Mouse (Mus musculus) heart, embryonic 14.5 days (tissue): ENCODE data around the gene Inka1. TPM values are rescaled to one million over a fixed set of nuclear protein-coding genes. Genes with fewer than 3 reads are reported as not detected.

ENCODE experiments used
- ATAC-seq: fragments of 200-750 bp; cut with Nextera tagmentation; 2 replicates; pipeline ENCODE4 v1.8.0; 2017; ENCODE audit warnings: low read depth, moderate TSS enrichment; ENCODE audit not compliant: insufficient number of reproducible peaks, insufficient read depth, low FRiP score
- H3K27ac ChIP-seq, 2 experiments: fragments of 200-500 bp in 1 of 2; fragments of 300-500 bp in 1 of 2; sonication (generic) in 1 of 2; replicated peaks in 1 of 2; 2 replicates each; pipeline ENCODE4 v1.5.1; 2012 to 2014; ENCODE audit warnings: low read depth in 2 of 2, low read length in 2 of 2, control low read depth in 1 of 2, mild to moderate bottlenecking in 1 of 2, mixed read lengths in 1 of 2; ENCODE audit not compliant: control insufficient read depth in 1 of 2, insufficient read depth in 1 of 2
- H3K27me3 ChIP-seq: fragments of 300-500 bp; sonication (generic); 2 replicates; pipeline ENCODE4 v1.6.1; 2014; ENCODE audit warnings: mild to moderate bottlenecking, low read length, control low read depth; ENCODE audit not compliant: control insufficient read depth, insufficient read depth
- H3K36me3 ChIP-seq: fragments of 300-500 bp; sonication (generic); 2 replicates; pipeline ENCODE4 v1.6.1; 2014; ENCODE audit warnings: mild to moderate bottlenecking, control low read depth, low read length, mixed read lengths; ENCODE audit not compliant: control insufficient read depth, insufficient read depth
- H3K4me1 ChIP-seq, 2 experiments: fragments of 200-500 bp in 1 of 2; fragments of 300-500 bp in 1 of 2; sonication (generic) in 1 of 2; 2 replicates each; pipeline ENCODE4 v1.6.1; 2012 to 2014; ENCODE audit warnings: low read length in 2 of 2, control low read depth in 1 of 2, mixed read lengths in 1 of 2; ENCODE audit not compliant: control insufficient read depth in 2 of 2, insufficient read depth in 2 of 2
- H3K4me2 ChIP-seq: fragments of 300-500 bp; sonication (generic); 2 replicates; pipeline ENCODE4 v1.6.1; 2014; ENCODE audit warnings: mild to moderate bottlenecking, low read length
- H3K4me3 ChIP-seq, 2 experiments: fragments of 200-500 bp in 1 of 2; fragments of 300-500 bp in 1 of 2; sonication (generic) in 1 of 2; 2 replicates each; pipeline ENCODE4 v1.5.1; 2012 to 2014; ENCODE audit warnings: low read length in 2 of 2, mild to moderate bottlenecking in 2 of 2, control low read depth in 1 of 2, low read depth in 1 of 2, moderate library complexity in 1 of 2; ENCODE audit not compliant: control insufficient read depth in 1 of 2, insufficient read depth in 1 of 2
- H3K9ac ChIP-seq: fragments of 300-500 bp; sonication (generic); 2 replicates; pipeline ENCODE4 v1.6.1; 2014; ENCODE audit warnings: mild to moderate bottlenecking, low read length
- H3K9me3 ChIP-seq: fragments of 300-500 bp; sonication (generic); 2 replicates; pipeline ENCODE4 v1.6.1; 2016; ENCODE audit warnings: low read length, control low read depth; ENCODE audit not compliant: control insufficient read depth
- WGBS: fragments of 180-500 bp; shearing (Covaris S2); extraction: QIAGEN DNeasy Blood & Tissue Kit; methylation state at CpG from one replicate; pipeline ENCODE4 v1.1.7; 2014; 5-methylcytosine and 5-hydroxymethylcytosine counted together
- polyA plus RNA-seq: library from polyadenylated mRNA; unstranded; fragments of >200 nt; fragmentation: Nextera tagmentation; extraction: Ambion mirVana; gene quantifications from 2 replicates; pipeline ENCODE4 v1.2.1, GENCODE M21; 2014

The Inka1 gene
- polyA plus RNA-seq, 1 experiment from 2014 or later: 49.2 TPM

DNA sequence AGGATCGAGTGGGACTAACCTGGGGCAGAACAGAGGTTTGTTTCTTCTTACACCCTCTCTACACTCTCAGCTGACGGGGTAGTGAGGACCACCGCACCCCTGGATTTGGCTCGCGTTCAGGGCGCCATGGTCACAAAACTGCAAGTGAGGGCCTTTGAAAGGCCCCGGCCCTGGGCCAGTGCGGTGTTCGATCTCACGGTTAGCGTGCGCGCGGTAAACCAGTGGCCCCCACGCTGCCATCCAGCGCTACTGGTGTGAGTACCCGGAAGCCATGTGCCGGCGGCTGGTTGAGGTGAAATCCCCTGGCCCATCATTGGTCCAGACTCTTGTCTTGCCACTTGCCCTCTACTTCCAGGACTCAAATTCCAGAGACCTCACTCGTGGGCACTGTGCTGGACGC is 9.8 kb upstream of the Inka1 start:
- H3K4me1 ChIP-seq: peaks cover 4 to 12% of the 10 kb centered on the region in 2 experiments; a peak in 2 of 4 replicates
- ATAC-seq: no peak
- H3K9ac ChIP-seq: no peak overlapping the region
- no peaks in the 10 kb centered on the region for H3K36me3 ChIP-seq
- no peak overlapping the region for H3K4me2 ChIP-seq
- H3K9me3 ChIP-seq: no peaks in the 10 kb centered on the region
- WGBS: 91% methylated on average over 21 of the region's 21 CpGs
- H3K27me3 ChIP-seq: no peaks in the 10 kb centered on the region
- H3K27ac ChIP-seq: no peak overlapping the region
- no peak overlapping the region for H3K4me3 ChIP-seq

- H3K4me1 ChIP-seq: peaks cover 4 to 12% of the 10 kb centered on the region in 2 experiments; a peak in 2 of 4 replicates
- H3K4me3 ChIP-seq: no peak overlapping the region
- H3K9me3 ChIP-seq: no peaks in the 10 kb centered on the region
- WGBS: 29% methylated on average over 2 of the region's 2 CpGs
- no peaks in the 10 kb centered on the region for H3K36me3 ChIP-seq
- no peak for ATAC-seq
- H3K27ac ChIP-seq: no peak overlapping the region
- peak overlapping the region; percentile 38; the same call in 1 of the 2 replicates for H3K9ac ChIP-seq
- H3K4me2 ChIP-seq: no peak overlapping the region
- no peaks in the 10 kb centered on the region for H3K27me3 ChIP-seq
Measured at GRCm38 (mm10) chr9:107994464-107994863, 8.8 kb upstream of the Inka1 start.

- 87% methylated on average over 11 of the region's 11 CpGs for WGBS
- Histone ChIP-seq H3K4me1 (peaks cover 4 to 12% of the 10 kb centered on the region in 2 experiments; a peak in 2 of 4 replicates), H3K9me3 (no peaks in the 10 kb centered on the region), H3K4me3 (no peak overlapping the region), H3K36me3 (no peaks in the 10 kb centered on the region), H3K27ac (no peak overlapping the region), H3K9ac (no peak overlapping the region), H3K27me3 (no peaks in the 10 kb centered on the region), H3K4me2 (no peak overlapping the region)
- ATAC-seq: no peak
Measured at GRCm38 (mm10) chr9:107993013-107993412, 7.3 kb upstream of the Inka1 start.

- H3K4me1 ChIP-seq: peaks cover 4 to 12% of the 10 kb centered on the region in 2 experiments; a peak in 2 of 4 replicates
- no peaks in the 10 kb centered on the region for H3K27me3 ChIP-seq
- ATAC-seq: no peak
- H3K9ac ChIP-seq: no peak within 1 kb of the TSS
- H3K4me3 ChIP-seq: no peak within 1 kb of the TSS
- no peak within 1 kb of the TSS for H3K4me2 ChIP-seq
- H3K36me3 ChIP-seq: no peaks in the 10 kb centered on the region
- H3K9me3 ChIP-seq: no peaks in the 10 kb centered on the region
- WGBS: 72% methylated on average over 2 of the region's 2 CpGs
- H3K27ac ChIP-seq: no peak within 1 kb of the TSS
Measured at GRCm38 (mm10) chr9:107992197-107992596, 6.5 kb upstream of the Inka1 start, which contains the start of gene Cdhr4. TSS of gene Cdhr4 (plus strand) at chr9:107992497.

DNA sequence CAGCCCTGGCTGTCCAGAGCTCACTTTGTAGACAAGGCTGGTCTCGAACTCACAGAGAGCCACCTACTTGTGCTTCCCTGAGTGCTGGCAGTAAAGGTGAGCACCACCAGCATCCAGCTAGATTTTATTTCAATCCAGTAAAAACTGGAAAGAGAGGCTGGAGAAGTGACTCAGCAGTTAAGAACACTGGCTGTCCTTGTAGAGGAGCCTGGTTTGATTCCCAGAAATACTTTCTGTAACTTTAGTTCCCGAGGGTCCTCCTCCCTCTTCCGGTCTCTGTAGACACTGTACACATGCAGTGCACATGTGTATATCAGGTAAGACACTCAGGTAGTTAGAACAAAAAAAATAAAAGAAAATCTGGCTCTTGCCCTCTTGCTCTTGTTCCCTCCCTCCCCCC is 2.3 kb upstream of the Inka1 start:
- no peak overlapping the region for H3K4me2 ChIP-seq
- no peak overlapping the region for H3K4me3 ChIP-seq
- peaks cover 21% of the 10 kb centered on the region in 2 experiments for H3K4me1 ChIP-seq
- 65% methylated on average over 3 of the region's 3 CpGs for WGBS
- no peaks in the 10 kb centered on the region for H3K9me3 ChIP-seq
- ATAC-seq: no peak
- no peak overlapping the region for H3K9ac ChIP-seq
- no peak overlapping the region for H3K27ac ChIP-seq
- no peaks in the 10 kb centered on the region for H3K27me3 ChIP-seq
- H3K36me3 ChIP-seq: peaks cover 11% of the 10 kb centered on the region

DNA sequence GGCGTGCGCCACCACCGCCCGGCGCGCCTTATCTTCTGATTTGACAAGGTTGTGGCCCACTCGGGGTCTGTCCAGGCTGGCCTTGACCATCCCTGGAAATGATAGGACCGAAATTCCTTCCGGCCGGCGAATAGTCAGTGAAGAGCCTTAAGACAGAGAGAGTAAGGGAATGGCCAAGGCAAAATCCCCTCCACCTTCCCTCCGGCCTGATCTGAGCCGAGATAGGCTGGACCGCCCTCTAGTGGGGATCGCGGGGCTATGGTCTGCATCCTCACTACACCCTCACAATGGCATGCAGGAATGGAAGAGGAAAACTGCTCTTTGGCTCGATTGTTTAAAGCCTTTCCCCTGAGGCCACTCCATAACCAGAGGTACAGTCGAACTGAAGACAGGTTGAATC is 697 bp upstream of the Inka1 start:
- peak overlapping the region; percentile 89 for H3K9ac ChIP-seq
- peak; percentile 35 for ATAC-seq
- WGBS: 4% methylated on average over 18 of the region's 18 CpGs

GRCm38 (mm10) chr9:107984754-107985055 is 974 bp downstream of the Inka1 start:
- Histone ChIP-seq H3K9ac (peak overlapping the region; percentile 89), H3K36me3 (peaks cover 18% of the 10 kb centered on the region), H3K9me3 (no peaks in the 10 kb centered on the region), H3K27ac (peak overlapping the region; percentile 99 to 100), H3K27me3 (no peaks in the 10 kb centered on the region), H3K4me2 (peak overlapping the region; percentile 85), H3K4me1 (peaks cover 44 to 49% of the 10 kb centered on the region in 2 experiments), H3K4me3 (peak overlapping the region; percentile 60 to 84)
- ATAC-seq: no peak
- WGBS: 40% methylated on average over 9 of the region's 9 CpGs

More for the DNA sequence above, 697 bp upstream of the Inka1 start:
- Histone ChIP-seq H3K9me3 (no peaks in the 10 kb centered on the region), H3K4me1 (peaks cover 35 to 37% of the 10 kb centered on the region in 2 experiments), H3K36me3 (peaks cover 11% of the 10 kb centered on the region), H3K27ac (peak overlapping the region; percentile 36 to 99; a peak in 2 of 4 replicates), H3K4me2 (peak overlapping the region; percentile 85), H3K4me3 (peak overlapping the region; percentile 60 to 84), H3K27me3 (no peaks in the 10 kb centered on the region)
